Mouse (Mus musculus) forebrain, embryonic 16.5 days (tissue): ENCODE results near the gene Fam193a. TPM values are rescaled to one million over a fixed set of nuclear protein-coding genes. Genes with fewer than 3 reads are reported as not detected.

Experiments
- ATAC-seq: fragments of 200-750 bp; cut with Nextera tagmentation; 2 replicates; pipeline ENCODE4 v1.8.0; 2017; ENCODE audit warnings: mild to moderate bottlenecking, moderate library complexity
- H3K27ac ChIP-seq: fragments of 300-500 bp; sonication (generic); 2 replicates; pipeline ENCODE4 v1.5.1; 2014; ENCODE audit warnings: low read length, control low read depth
- H3K27me3 ChIP-seq: fragments of 300-500 bp; sonication (generic); replicated peaks from 2 replicates; pipeline ENCODE4 v1.6.1; 2014; ENCODE audit warnings: low read length; ENCODE audit not compliant: control insufficient read depth, insufficient read depth
- H3K36me3 ChIP-seq: fragments of 300-500 bp; sonication (generic); 2 replicates; pipeline ENCODE4 v1.6.1; 2014; ENCODE audit not compliant: control insufficient read depth, insufficient read depth
- H3K4me1 ChIP-seq: fragments of 300-500 bp; sonication (generic); replicated peaks from 2 replicates; pipeline ENCODE4 v1.6.1; 2014; ENCODE audit warnings: low read length; ENCODE audit not compliant: control insufficient read depth, insufficient read depth
- H3K4me2 ChIP-seq: fragments of 300-500 bp; sonication (generic); 2 replicates; pipeline ENCODE4 v1.6.1; 2014; ENCODE audit warnings: mild to moderate bottlenecking, low read length, control low read depth
- H3K4me3 ChIP-seq: fragments of 300-500 bp; sonication (generic); replicated peaks from 2 replicates; pipeline ENCODE4 v1.5.1; 2014; ENCODE audit warnings: mild to moderate bottlenecking, low read length, control low read depth
- H3K9ac ChIP-seq: fragments of 300-500 bp; sonication (generic); replicated peaks from 2 replicates; pipeline ENCODE4 v1.6.1; 2014; ENCODE audit warnings: low read depth, low read length, control low read depth
- H3K9me3 ChIP-seq: fragments of 300-500 bp; sonication (generic); 2 replicates; pipeline ENCODE4 v1.6.1; 2016; ENCODE audit warnings: low read length; ENCODE audit not compliant: control insufficient read depth
- WGBS: fragments of 180-500 bp; shearing (Covaris S2); extraction: QIAGEN DNeasy Blood & Tissue Kit; methylation state at CpG from one replicate; pipeline ENCODE4 v1.1.7; 2014; 5-methylcytosine and 5-hydroxymethylcytosine counted together
- polyA plus RNA-seq: library from polyadenylated mRNA; unstranded; fragments of >200 nt; fragmentation: Nextera tagmentation; extraction: Ambion mirVana; gene quantifications from 2 replicates; pipeline ENCODE4 v1.2.1, GENCODE M21; 2015

Gene Fam193a
- polyA plus RNA-seq, 1 experiment from 2014 or later = 17.1 TPM

- H3K36me3 ChIP-seq = no peaks in the 10 kb centered on the region
- no peak overlapping the region for H3K4me3 ChIP-seq
- ATAC-seq = no peak
- no peaks in the 10 kb centered on the region for H3K27me3 ChIP-seq
- H3K27ac ChIP-seq = no peak overlapping the region
- no peak overlapping the region for H3K4me2 ChIP-seq
- H3K4me1 ChIP-seq = no peaks in the 10 kb centered on the region
- 76% methylated on average over 5 of the region's 5 CpGs for WGBS
- H3K9ac ChIP-seq = no peak overlapping the region
- no peaks in the 10 kb centered on the region for H3K9me3 ChIP-seq
Measured at GRCm38 (mm10) chr5:34533066-34533465, 163.3 kb downstream of the Fam193a start.

DNA sequence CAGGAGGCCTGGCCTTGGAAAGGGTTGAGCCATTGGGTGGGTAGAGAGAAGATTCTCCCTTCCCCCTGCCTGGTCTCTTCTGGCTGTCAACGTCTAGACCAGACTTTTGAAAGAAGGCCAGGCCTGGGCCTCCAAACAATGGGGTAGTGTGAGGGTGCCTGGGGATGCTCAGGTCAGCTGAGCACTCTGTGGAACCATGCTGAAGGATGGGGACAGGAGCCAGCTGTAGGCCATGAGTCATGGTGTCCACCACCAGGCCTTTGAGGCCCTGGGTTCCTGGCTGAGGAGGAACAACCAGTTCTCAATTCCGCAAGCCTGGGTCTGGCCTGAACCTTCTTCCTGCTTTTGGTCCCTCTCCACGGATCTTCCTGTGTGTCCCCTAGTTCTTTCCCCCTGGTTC is 164.1 kb downstream of the Fam193a start:
- no peak overlapping the region for H3K9ac ChIP-seq
- ATAC-seq = no peak
- WGBS = 63% methylated on average over 3 of the region's 3 CpGs

GRCm38 (mm10) chr5:34534776-34535581 is 165.2 kb downstream of the Fam193a start:
- no peaks in the 10 kb centered on the region for H3K9me3 ChIP-seq
- WGBS = 83% methylated on average over 5 of the region's 5 CpGs
- no peak overlapping the region for H3K9ac ChIP-seq
- no peak for ATAC-seq
- no peak overlapping the region for H3K4me3 ChIP-seq
- no peak overlapping the region for H3K27ac ChIP-seq
- H3K4me1 ChIP-seq = no peaks in the 10 kb centered on the region
- H3K27me3 ChIP-seq = no peaks in the 10 kb centered on the region
- no peak overlapping the region for H3K4me2 ChIP-seq
- H3K36me3 ChIP-seq = no peaks in the 10 kb centered on the region

More for the DNA sequence above, 164.1 kb downstream of the Fam193a start:
- Histone ChIP-seq H3K27me3 (no peaks in the 10 kb centered on the region), H3K4me3 (no peak overlapping the region), H3K27ac (no peak overlapping the region), H3K36me3 (no peaks in the 10 kb centered on the region), H3K4me2 (no peak overlapping the region), H3K9me3 (no peaks in the 10 kb centered on the region), H3K4me1 (no peaks in the 10 kb centered on the region)

- no peak overlapping the region for H3K4me3 ChIP-seq
- H3K4me1 ChIP-seq = no peaks in the 10 kb centered on the region
- WGBS = 90% methylated on average over 7 of the region's 7 CpGs
- no peaks in the 10 kb centered on the region for H3K27me3 ChIP-seq
- no peak overlapping the region for H3K4me2 ChIP-seq
- ATAC-seq = no peak
- no peaks in the 10 kb centered on the region for H3K9me3 ChIP-seq
- no peak overlapping the region for H3K9ac ChIP-seq
- H3K36me3 ChIP-seq = no peaks in the 10 kb centered on the region
- no peak overlapping the region for H3K27ac ChIP-seq
Measured at GRCm38 (mm10) chr5:34535831-34536230, 166.1 kb downstream of the Fam193a start.

Other genes with a start within 250 kb of the Fam193a start
- 0.37 and 0.73 TPM in 2 replicates for gene Poln, start 200.5 kb upstream of the Fam193a start, polyA plus RNA-seq
- gene Haus3, start 200.4 kb upstream of the Fam193a start, polyA plus RNA-seq = 18.0 and 23.1 TPM in 2 replicates
- 37.1 and 47.2 TPM in 2 replicates for gene Mxd4, start 182.2 kb upstream of the Fam193a start, polyA plus RNA-seq
- gene Zfyve28, start 81.5 kb upstream of the Fam193a start, polyA plus RNA-seq = 4.4 and 5.2 TPM in 2 replicates
- 0.26 TPM in 1 of 2 replicates, not detected in the other for gene Cfap99, start 81.3 kb upstream of the Fam193a start, polyA plus RNA-seq
- 150 and 153 TPM in 2 replicates for gene Rnf4, start 33.6 kb upstream of the Fam193a start, polyA plus RNA-seq
- gene Tnip2, start 144.1 kb downstream of the Fam193a start, polyA plus RNA-seq = 8.6 and 8.7 TPM in 2 replicates
- gene Sh3bp2, start 155.9 kb downstream of the Fam193a start, polyA plus RNA-seq = 29.1 and 31.2 TPM in 2 replicates
- gene Add1, start 203.7 kb downstream of the Fam193a start, polyA plus RNA-seq = 224 and 243 TPM in 2 replicates